Mouse (Mus musculus) kidney, postnatal 4 days (tissue): ENCODE data around the gene Nlrp10.

Experiments used
- DNase-seq, 2 experiments: peaks; one replicate each; pipeline ENCODE4 v3.0.0; 2021; ENCODE audit warnings: mixed read lengths in 2 of 2

Gene Nlrp10

DNA sequence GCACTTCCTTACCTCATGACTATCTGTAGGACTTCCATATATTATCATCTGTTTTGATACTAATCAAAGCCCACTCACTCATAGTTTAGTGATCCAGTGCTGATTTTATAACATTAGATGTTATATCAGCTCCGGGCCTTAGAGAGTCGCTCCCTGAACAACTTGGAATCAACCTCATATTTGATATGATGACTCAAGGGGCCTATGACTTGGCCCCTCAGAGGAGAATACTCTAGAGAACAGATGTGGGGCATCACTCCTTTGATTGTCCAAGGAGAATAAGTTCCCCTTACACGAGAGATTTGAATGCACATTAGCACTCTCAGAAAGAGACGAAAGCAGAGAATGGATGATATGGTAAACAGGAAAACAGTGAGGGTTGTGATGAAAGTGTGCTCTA lies 45.1 kb downstream of the Nlrp10 start, which contains the start of gene Olfr518:
TSS of gene Olfr518 (minus strand) at position 101 of the 400 bp plus-strand sequence.
- DNase-seq: no peak

DNA sequence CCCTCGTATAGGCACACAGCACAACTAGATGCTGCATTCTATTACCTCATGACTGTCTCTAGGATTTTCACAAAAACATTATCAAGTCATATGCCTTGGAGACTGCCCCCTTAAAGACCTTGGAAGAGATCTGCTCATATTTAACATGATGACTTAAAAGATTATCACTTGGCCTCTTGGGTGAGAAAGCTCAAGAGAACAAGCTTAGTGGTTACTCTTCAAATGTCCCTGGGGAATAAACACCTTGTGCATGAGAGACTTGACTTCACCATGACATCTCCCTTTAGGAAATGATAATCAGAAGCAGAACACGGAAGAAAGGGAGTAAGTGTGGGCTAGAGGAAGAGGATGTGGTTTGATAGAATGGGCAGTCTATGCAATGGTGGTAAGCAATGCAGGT lies 57.7 kb downstream of the Nlrp10 start, which contains the start of gene Olfr517:
TSS of gene Olfr517 (minus strand) at position 101 of the 400 bp plus-strand sequence.
- DNase-seq: no peak
